Mouse (Mus musculus) brain, embryonic 14.5 days (tissue): ENCODE data around the gene Coro1a.

ENCODE experiments used
- CTCF ChIP-seq: fragments of 200-500 bp; IDR thresholded peaks from 2 replicates; pipeline ENCODE4 v1.5.1; 2012; ENCODE audit warnings: inconsistent platforms, mild to moderate bottlenecking, moderate library complexity, borderline replicate concordance; ENCODE audit not compliant: insufficient read depth, insufficient read length; ENCODE audit errors: extremely low read depth
- POLR2A ChIP-seq: fragments of 200-500 bp; IDR thresholded peaks from 2 replicates; pipeline ENCODE4 v1.6.1; 2012; ENCODE audit warnings: mild to moderate bottlenecking, inconsistent platforms, borderline replicate concordance; ENCODE audit not compliant: poor library complexity, insufficient read depth, insufficient read length, severe bottlenecking; ENCODE audit errors: extremely low read depth

DNA sequence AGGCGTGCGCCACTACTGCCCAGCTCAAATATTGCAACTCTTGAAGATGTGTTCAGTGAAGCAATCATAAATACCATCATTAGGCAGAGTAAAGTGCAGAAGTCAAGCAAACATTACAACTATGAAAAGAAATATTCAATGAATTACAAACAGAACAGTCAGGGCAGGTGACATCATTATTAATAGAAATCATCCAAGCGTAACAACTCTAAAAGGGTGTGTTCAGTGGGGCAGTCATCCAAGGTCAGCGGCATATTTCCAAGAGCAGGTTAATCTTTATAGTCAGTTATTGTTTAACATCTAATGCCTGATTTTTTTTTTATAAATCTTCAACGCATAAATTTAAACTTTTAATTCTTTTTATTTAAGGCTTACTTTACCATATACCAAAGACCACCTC, 26.4 kb downstream of the Coro1a start:
- TF ChIP-seq CTCF, result no peak
- TF ChIP-seq POLR2A, result no peak
